Mouse (Mus musculus) liver, embryonic 15.5 days (tissue): ENCODE data around the gene Tmem8b. TPM values are rescaled to one million over a fixed set of nuclear protein-coding genes. Genes with fewer than 3 reads are reported as not detected.

Experiments
- ATAC-seq: fragments of 200-750 bp; cut with Nextera tagmentation; 2 replicates; pipeline ENCODE4 v1.8.0; 2017; ENCODE audit warnings: moderate number of reproducible peaks, mild to moderate bottlenecking, moderate library complexity; ENCODE audit not compliant: insufficient read depth
- H3K27ac ChIP-seq: fragments of 300-500 bp; sonication (generic); replicated peaks from 2 replicates; pipeline ENCODE4 v1.5.1; 2015; ENCODE audit warnings: mild to moderate bottlenecking, inconsistent platforms
- H3K27me3 ChIP-seq: fragments of 300-500 bp; sonication (generic); 2 replicates; pipeline ENCODE4 v1.6.1; 2015; ENCODE audit warnings: mild to moderate bottlenecking, inconsistent platforms
- H3K36me3 ChIP-seq: fragments of 300-500 bp; sonication (generic); replicated peaks from 2 replicates; pipeline ENCODE4 v1.6.1; 2015; ENCODE audit warnings: moderate library complexity, mild to moderate bottlenecking, inconsistent platforms
- H3K4me1 ChIP-seq: fragments of 300-500 bp; sonication (generic); replicated peaks from 2 replicates; pipeline ENCODE4 v1.6.1; 2015; ENCODE audit warnings: inconsistent platforms
- H3K4me2 ChIP-seq: fragments of 300-500 bp; sonication (generic); 2 replicates; pipeline ENCODE4 v1.6.1; 2015; ENCODE audit warnings: moderate library complexity, mild to moderate bottlenecking, inconsistent platforms
- H3K4me3 ChIP-seq: fragments of 300-500 bp; sonication (generic); replicated peaks from 2 replicates; pipeline ENCODE4 v1.5.1; 2015; ENCODE audit warnings: mild to moderate bottlenecking, inconsistent platforms
- H3K9ac ChIP-seq: fragments of 300-500 bp; sonication (generic); 2 replicates; pipeline ENCODE4 v1.6.1; 2015; ENCODE audit warnings: moderate library complexity, mild to moderate bottlenecking, inconsistent platforms
- H3K9me3 ChIP-seq: fragments of 300-500 bp; sonication (generic); replicated peaks from 2 replicates; pipeline ENCODE4 v1.6.1; 2016; ENCODE audit warnings: inconsistent platforms
- WGBS: fragments of 180-500 bp; shearing (Covaris S2); methylation state at CpG from one replicate; pipeline ENCODE4 v1.1.7; 2015; ENCODE audit warnings: mixed read lengths; ENCODE audit not compliant: insufficient replicate concordance; 5-methylcytosine and 5-hydroxymethylcytosine counted together
- polyA plus RNA-seq: library from polyadenylated mRNA; unstranded; fragments of >200 nt; fragmentation: Nextera tagmentation; extraction: Ambion mirVana; gene quantifications from 2 replicates; pipeline ENCODE4 v1.2.1, GENCODE M21; 2015

Tmem8b gene
- polyA plus RNA-seq, 1 experiment from 2014 or later = 0.15 TPM

GRCm38 (mm10) chr4:43634621-43635374 is 34.0 kb upstream of the Tmem8b start:
- Histone ChIP-seq H3K36me3 (no peaks in the 10 kb centered on the region), H3K9ac (no peak overlapping the region), H3K27me3 (peaks cover 54% of the 10 kb centered on the region), H3K4me1 (peaks cover 23% of the 10 kb centered on the region), H3K27ac (no peak overlapping the region), H3K4me2 (no peak overlapping the region), H3K9me3 (no peaks in the 10 kb centered on the region), H3K4me3 (no peak overlapping the region)
- WGBS = 68% methylated on average over 7 of the region's 7 CpGs
- no peak for ATAC-seq

GRCm38 (mm10) chr4:43636751-43637150 is 32.0 kb upstream of the Tmem8b start:
- no peak for ATAC-seq

GRCm38 (mm10) chr4:43640076-43640475 is 28.7 kb upstream of the Tmem8b start:
- Histone ChIP-seq H3K27me3 (peaks cover 10% of the 10 kb centered on the region), H3K4me1 (no peaks in the 10 kb centered on the region), H3K9ac (no peak overlapping the region), H3K36me3 (no peaks in the 10 kb centered on the region), H3K9me3 (no peaks in the 10 kb centered on the region), H3K27ac (no peak overlapping the region), H3K4me2 (no peak overlapping the region), H3K4me3 (no peak overlapping the region)
- ATAC-seq = no peak
- 57% methylated on average over 9 of the region's 9 CpGs for WGBS

More at GRCm38 (mm10) chr4:43636751-43637150, 32.0 kb upstream of the Tmem8b start:
- no peak overlapping the region for H3K4me3 ChIP-seq
- no peaks in the 10 kb centered on the region for H3K36me3 ChIP-seq
- no peaks in the 10 kb centered on the region for H3K9me3 ChIP-seq
- H3K27me3 ChIP-seq = peaks cover 35% of the 10 kb centered on the region
- H3K4me2 ChIP-seq = no peak overlapping the region
- no peak overlapping the region for H3K27ac ChIP-seq
- H3K9ac ChIP-seq = no peak overlapping the region
- H3K4me1 ChIP-seq = peaks cover 5% of the 10 kb centered on the region
- WGBS = 65% methylated on average over 6 of the region's 6 CpGs

- H3K9ac ChIP-seq = no peak overlapping the region
- no peak overlapping the region for H3K4me3 ChIP-seq
- H3K4me2 ChIP-seq = no peak overlapping the region
- no peaks in the 10 kb centered on the region for H3K36me3 ChIP-seq
- peaks cover 6% of the 10 kb centered on the region for H3K27me3 ChIP-seq
- no peaks in the 10 kb centered on the region for H3K9me3 ChIP-seq
- 58% methylated on average over 6 of the region's 6 CpGs for WGBS
- no peak for ATAC-seq
- no peak overlapping the region for H3K27ac ChIP-seq
- H3K4me1 ChIP-seq = no peaks in the 10 kb centered on the region
These were observed 28.3 kb upstream of the Tmem8b start for GRCm38 (mm10) chr4:43640491-43640890.

GRCm38 (mm10) chr4:43649783-43650182 is 19.0 kb upstream of the Tmem8b start:
- H3K27ac ChIP-seq = no peak overlapping the region
- H3K4me1 ChIP-seq = peaks cover 16% of the 10 kb centered on the region
- no peaks in the 10 kb centered on the region for H3K36me3 ChIP-seq
- WGBS = 76% methylated on average over 3 of the region's 3 CpGs
- H3K9ac ChIP-seq = no peak overlapping the region
- ATAC-seq = no peak
- no peaks in the 10 kb centered on the region; the same call in 1 of the 2 replicates for H3K27me3 ChIP-seq
- no peak overlapping the region for H3K4me2 ChIP-seq
- H3K4me3 ChIP-seq = no peak overlapping the region
- H3K9me3 ChIP-seq = no peaks in the 10 kb centered on the region

GRCm38 (mm10) chr4:43652726-43653125 is 16.0 kb upstream of the Tmem8b start:
- Histone ChIP-seq H3K4me1 (peaks cover 32% of the 10 kb centered on the region), H3K27me3 (no peaks in the 10 kb centered on the region), H3K36me3 (no peaks in the 10 kb centered on the region), H3K4me3 (no peak overlapping the region), H3K4me2 (peak overlapping the region; percentile 56; the same call in 1 of the 2 replicates), H3K9ac (no peak overlapping the region), H3K9me3 (no peaks in the 10 kb centered on the region), H3K27ac (no peak overlapping the region)
- ATAC-seq = no peak
- WGBS = 69% methylated on average over 4 of the region's 4 CpGs

GRCm38 (mm10) chr4:43653161-43654015 is 15.4 kb upstream of the Tmem8b start, which contains the start of gene Spag8:
Gene Spag8 (minus strand): TSS chr4:43653594.
- no peaks in the 10 kb centered on the region for H3K9me3 ChIP-seq
- H3K9ac ChIP-seq = no peak within 1 kb of the TSS
- H3K4me3 ChIP-seq = peak within 1 kb of the TSS; percentile 39
- ATAC-seq = no peak
- WGBS = 17% methylated on average over 24 of the region's 24 CpGs
- H3K4me1 ChIP-seq = peaks cover 32% of the 10 kb centered on the region
- H3K4me2 ChIP-seq = peak within 1 kb of the TSS; percentile 56
- H3K27me3 ChIP-seq = peaks cover 2% of the 10 kb centered on the region; the same call in 1 of the 2 replicates
- no peak within 1 kb of the TSS for H3K27ac ChIP-seq
- H3K36me3 ChIP-seq = no peaks in the 10 kb centered on the region

- peak; percentile 30 for ATAC-seq
- Histone ChIP-seq H3K9me3 (no peaks in the 10 kb centered on the region), H3K4me2 (peak overlapping the region; percentile 91), H3K36me3 (no peaks in the 10 kb centered on the region), H3K9ac (peak overlapping the region; percentile 89), H3K27ac (peak overlapping the region; percentile 79), H3K27me3 (peaks cover 19% of the 10 kb centered on the region), H3K4me3 (peak overlapping the region; percentile 91), H3K4me1 (peaks cover 32% of the 10 kb centered on the region)
- WGBS = 10% methylated on average over 34 of the region's 34 CpGs
These were observed 13.0 kb upstream of the Tmem8b start for GRCm38 (mm10) chr4:43655656-43656338.

GRCm38 (mm10) chr4:43656339-43657109 is 12.2 kb upstream of the Tmem8b start, which contains the start of gene Hint2:
Gene Hint2 (minus strand): TSS chr4:43656466.
- 1% methylated on average over 34 of the region's 34 CpGs for WGBS
- peaks cover 32% of the 10 kb centered on the region for H3K4me1 ChIP-seq
- no peaks in the 10 kb centered on the region for H3K9me3 ChIP-seq
- H3K4me3 ChIP-seq = peak within 1 kb of the TSS; percentile 91
- H3K4me2 ChIP-seq = peak within 1 kb of the TSS; percentile 91
- H3K36me3 ChIP-seq = no peaks in the 10 kb centered on the region
- peak within 1 kb of the TSS; percentile 89 for H3K9ac ChIP-seq
- H3K27me3 ChIP-seq = peaks cover 26% of the 10 kb centered on the region
- ATAC-seq = peak; percentile 95
- peak within 1 kb of the TSS; percentile 79 for H3K27ac ChIP-seq

GRCm38 (mm10) chr4:43657146-43657545 is 11.6 kb upstream of the Tmem8b start:
- Histone ChIP-seq H3K9ac (no peak overlapping the region), H3K36me3 (no peaks in the 10 kb centered on the region), H3K4me1 (peaks cover 32% of the 10 kb centered on the region), H3K27me3 (peaks cover 32% of the 10 kb centered on the region), H3K27ac (no peak overlapping the region), H3K9me3 (no peaks in the 10 kb centered on the region), H3K4me3 (peak overlapping the region; percentile 91), H3K4me2 (peak overlapping the region; percentile 91)
- ATAC-seq = no peak
- 55% methylated on average over 4 of the region's 4 CpGs for WGBS
